ENCODE assay signal across 24 mouse cellular contexts in the genomic region with DNA sequence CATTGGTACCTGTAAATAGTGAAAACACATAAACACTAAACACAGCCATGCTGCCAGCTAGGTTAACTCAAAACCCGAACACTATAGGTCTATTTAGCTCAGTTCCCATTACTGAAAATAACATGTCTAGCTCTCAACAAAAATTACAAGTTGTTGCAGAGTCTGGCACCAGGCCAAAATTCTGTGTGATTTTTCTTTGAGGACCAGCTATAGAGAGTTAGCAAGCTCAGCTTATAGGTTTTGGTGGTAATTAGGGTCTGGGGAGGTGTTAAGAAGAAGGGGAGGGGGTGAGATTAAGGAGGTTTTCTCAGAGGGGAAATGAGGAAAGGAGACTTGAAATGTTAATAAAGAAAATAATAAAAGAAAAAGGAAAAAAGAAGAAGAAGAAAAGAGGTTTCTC.
DNase-seq lines count a peak whose midpoint lies in the region; ATAC-seq and TF ChIP-seq lines count a peak whose summit lies in the region.
"Had no signal": no experiment of that assay in that cellular context is flagged by ENCODE, and none has a peak within 500 bp of the region (broad histone marks: within the 10 kb centered on the region; RNA-seq: fewer than 3 reads in every experiment).

No protein-coding gene starts in this region.

- 66% methylated on average over 1 of the region's 1 CpGs for WGBS in forebrain, embryonic 11.5 days
- 27% methylated on average over 1 of the region's 1 CpGs for WGBS in forebrain, embryonic 16.5 days
- 74% methylated on average over 1 of the region's 1 CpGs for WGBS in lung, embryonic 14.5 days
- WGBS in hindbrain, embryonic 13.5 days, result 79% methylated on average over 1 of the region's 1 CpGs

- H3K4me3 ChIP-seq in forebrain, embryonic 11.5 days (ENCODE audit: low read depth, low read length), result no peak overlapping the region
- no peak overlapping the region for H3K4me3 ChIP-seq in forebrain, embryonic 16.5 days (replicated peaks; ENCODE audit: low read length)
- H3K4me3 ChIP-seq in lung, embryonic 14.5 days (ENCODE audit: low read depth, low read length), result no peak overlapping the region
- H3K4me3 ChIP-seq in hindbrain, embryonic 13.5 days, result no peak overlapping the region
- H3K4me3 ChIP-seq: embryonic facial prominence, embryonic 15.5 days; heart, embryonic 15.5 days; hindbrain, embryonic 15.5 days; left cerebral cortex, adult 2 months; liver, embryonic 12.5 days; midbrain, embryonic 13.5 days had no signal

- H3K4me1 ChIP-seq in forebrain, embryonic 11.5 days (replicated peaks; ENCODE audit: control insufficient read depth, insufficient read depth, low read length), result no peaks in the 10 kb centered on the region
- H3K4me1 ChIP-seq in forebrain, embryonic 16.5 days (replicated peaks; ENCODE audit: control insufficient read depth, insufficient read depth, low read length), result no peaks in the 10 kb centered on the region
- no peaks in the 10 kb centered on the region for H3K4me1 ChIP-seq in lung, embryonic 14.5 days (ENCODE audit: insufficient read depth)
- no peaks in the 10 kb centered on the region for H3K4me1 ChIP-seq in hindbrain, embryonic 13.5 days (replicated peaks)
- H3K4me1 ChIP-seq: embryonic facial prominence, embryonic 15.5 days; heart, embryonic 15.5 days; hindbrain, embryonic 15.5 days; liver, embryonic 12.5 days; midbrain, embryonic 13.5 days had no signal

- H3K27ac ChIP-seq in forebrain, embryonic 11.5 days (ENCODE audit: low read depth, low read length), result no peak overlapping the region
- H3K27ac ChIP-seq in forebrain, embryonic 16.5 days (ENCODE audit: low read length), result no peak overlapping the region
- no peak overlapping the region for H3K27ac ChIP-seq in lung, embryonic 14.5 days (ENCODE audit: low read depth)
- H3K27ac ChIP-seq in hindbrain, embryonic 13.5 days, result no peak overlapping the region
- H3K27ac ChIP-seq: embryonic facial prominence, embryonic 15.5 days; heart, embryonic 15.5 days; hindbrain, embryonic 15.5 days; kidney, postnatal 0 days; left cerebral cortex, adult 2 months; liver, embryonic 12.5 days; midbrain, embryonic 13.5 days; stomach, postnatal 0 days had no signal

- H3K9me3 ChIP-seq in forebrain, embryonic 11.5 days (ENCODE audit: control insufficient read depth, low read length), result no peaks in the 10 kb centered on the region
- H3K9me3 ChIP-seq in forebrain, embryonic 16.5 days (ENCODE audit: control insufficient read depth, low read length), result no peaks in the 10 kb centered on the region
- no peaks in the 10 kb centered on the region for H3K9me3 ChIP-seq in lung, embryonic 14.5 days (ENCODE audit: low read depth, low read length)
- H3K9me3 ChIP-seq in hindbrain, embryonic 13.5 days, result no peaks in the 10 kb centered on the region
- H3K9me3 ChIP-seq: embryonic facial prominence, embryonic 15.5 days; G1E; heart, embryonic 15.5 days; hindbrain, embryonic 15.5 days; liver, embryonic 12.5 days; midbrain, embryonic 13.5 days had no signal

- H3K9ac ChIP-seq in forebrain, embryonic 11.5 days (ENCODE audit: low read length), result no peak overlapping the region
- H3K9ac ChIP-seq in forebrain, embryonic 16.5 days (replicated peaks; ENCODE audit: low read depth, low read length), result no peak overlapping the region
- no peak overlapping the region for H3K9ac ChIP-seq in lung, embryonic 14.5 days
- no peak overlapping the region for H3K9ac ChIP-seq in hindbrain, embryonic 13.5 days
- H3K9ac ChIP-seq: embryonic facial prominence, embryonic 15.5 days; heart, embryonic 15.5 days; hindbrain, embryonic 15.5 days; liver, embryonic 12.5 days; midbrain, embryonic 13.5 days had no signal

- no peaks in the 10 kb centered on the region for H3K27me3 ChIP-seq in forebrain, embryonic 11.5 days (ENCODE audit: control insufficient read depth, insufficient read depth, low read length)
- no peaks in the 10 kb centered on the region for H3K27me3 ChIP-seq in forebrain, embryonic 16.5 days (replicated peaks; ENCODE audit: control insufficient read depth, insufficient read depth, low read length)
- H3K27me3 ChIP-seq in lung, embryonic 14.5 days (ENCODE audit: insufficient read depth, low read length), result no peaks in the 10 kb centered on the region
- no peaks in the 10 kb centered on the region for H3K27me3 ChIP-seq in hindbrain, embryonic 13.5 days
- H3K27me3 ChIP-seq: CH12.LX; embryonic facial prominence, embryonic 15.5 days; heart, embryonic 15.5 days; hindbrain, embryonic 15.5 days; liver, embryonic 12.5 days; midbrain, embryonic 13.5 days had no signal

- peak; percentile 74 for ATAC-seq in forebrain, embryonic 11.5 days (replicated peaks; ENCODE audit: low FRiP score)
- ATAC-seq in forebrain, embryonic 16.5 days, result no peak; the same call in 1 of the 2 replicates
- no peak for ATAC-seq in lung, embryonic 14.5 days (ENCODE audit: insufficient read depth)
- no peak for ATAC-seq in hindbrain, embryonic 13.5 days (ENCODE audit: low FRiP score)
- ATAC-seq: liver, embryonic 12.5 days; midbrain, embryonic 13.5 days had no signal

- H3K36me3 ChIP-seq in forebrain, embryonic 11.5 days (ENCODE audit: control insufficient read depth, insufficient read depth, low read length), result no peaks in the 10 kb centered on the region
- no peaks in the 10 kb centered on the region for H3K36me3 ChIP-seq in forebrain, embryonic 16.5 days (ENCODE audit: control insufficient read depth, insufficient read depth)
- H3K36me3 ChIP-seq in lung, embryonic 14.5 days (ENCODE audit: insufficient read depth), result no peaks in the 10 kb centered on the region
- no peaks in the 10 kb centered on the region for H3K36me3 ChIP-seq in hindbrain, embryonic 13.5 days
- H3K36me3 ChIP-seq: embryonic facial prominence, embryonic 15.5 days; G1E; heart, embryonic 15.5 days; hindbrain, embryonic 15.5 days; liver, embryonic 12.5 days; midbrain, embryonic 13.5 days had no signal

- no peak for DNase-seq in forebrain, embryonic 11.5 days (ENCODE audit: low spot score)
- DNase-seq in lung, embryonic 14.5 days, result peak; percentile 68
- DNase-seq in lung, adult 18-20 months, result no peak
- DNase-seq in 416B (ENCODE audit: low read depth), result peak; percentile 9
- DNase-seq in forelimb bud, embryonic 11.5 days (ENCODE audit: low read depth, low spot score), result peak; percentile 32
- DNase-seq: adrenal gland, adult 2 months; cerebellum, adult 18-20 months; cerebellum, postnatal 36 days; embryo, embryonic 11 days; heart, postnatal 36 days; kidney, adult 2 months; lung, adult 2 months had no signal

- H3K4me2 ChIP-seq in forebrain, embryonic 11.5 days (ENCODE audit: low read depth, low read length, severe bottlenecking), result no peak overlapping the region
- no peak overlapping the region for H3K4me2 ChIP-seq in forebrain, embryonic 16.5 days (ENCODE audit: low read length)
- no peak overlapping the region for H3K4me2 ChIP-seq in lung, embryonic 14.5 days
- H3K4me2 ChIP-seq in hindbrain, embryonic 13.5 days, result no peak overlapping the region
- H3K4me2 ChIP-seq: embryonic facial prominence, embryonic 15.5 days; heart, embryonic 15.5 days; hindbrain, embryonic 15.5 days; liver, embryonic 12.5 days; midbrain, embryonic 13.5 days had no signal

- TF ChIP-seq CTCF in lung, embryonic 14.5 days (IDR thresholded peaks at IDR 0.05; ENCODE audit: low read depth), result no peak

Comparison
In these comparisons a context has a peak if more than half of its experiments do, and no peak if none do; other contexts are left out.
1. DNase-seq: peak in lung, embryonic 14.5 days (single experiment), 416B (single experiment) and forelimb bud, embryonic 11.5 days (single experiment); none in forebrain, embryonic 11.5 days (single experiment) and lung, adult 18-20 months (0 of 2).